Mouse (Mus musculus): ENCODE measurements around the gene Macrod1. TPM values are rescaled to one million over a fixed set of nuclear protein-coding genes. Genes with fewer than 3 reads are reported as not detected.
A peak's percentile ranks its signal among the peaks of the same experiment; 100 is the strongest.

Macrod1 gene
- total RNA-seq, 2 experiments from 2014 or later = 5.5 to 6.3 TPM

DNA sequence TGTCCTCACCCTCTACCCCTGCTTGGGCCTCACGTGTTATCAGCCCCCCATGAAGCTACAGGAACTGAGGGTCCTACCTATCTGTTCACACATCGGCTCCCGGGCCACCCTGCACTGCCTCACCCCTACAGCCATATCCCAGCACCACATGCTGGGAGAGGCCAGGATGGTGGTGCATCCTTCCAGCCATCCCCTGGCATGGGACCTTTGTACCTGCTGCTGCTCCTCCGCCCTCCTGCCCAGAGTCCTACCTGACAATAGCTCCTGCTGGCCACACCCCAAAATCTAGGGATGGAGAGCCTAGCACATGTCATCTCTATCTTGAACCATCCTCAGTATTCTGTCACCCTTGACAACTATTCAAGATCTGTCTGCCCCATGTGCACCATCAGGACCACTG lies 132.4 kb downstream of the Macrod1 start:
- DNase-seq = no peak
- intact Hi-C loops (cut with DNase I) = no loop called here

DNA sequence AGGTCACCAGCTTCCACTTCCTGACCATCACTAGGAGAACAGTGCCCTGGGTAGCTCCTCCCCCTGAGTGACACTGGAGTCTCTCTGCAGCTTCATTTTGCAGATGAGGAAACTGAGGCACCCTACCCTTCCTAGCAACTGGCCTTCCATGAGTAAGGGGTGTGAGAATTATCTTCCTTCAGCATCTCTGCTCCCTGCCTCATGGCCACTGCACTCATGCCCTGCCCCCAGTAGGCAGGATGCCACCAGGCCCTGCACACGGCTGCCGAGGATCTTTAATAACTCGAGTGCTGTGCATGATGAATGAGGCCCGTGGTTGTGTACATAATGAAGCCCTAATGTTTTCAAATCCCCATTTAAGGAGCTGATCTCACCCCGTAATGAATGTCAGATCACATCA lies 134.4 kb downstream of the Macrod1 start:
- no peak for DNase-seq
- intact Hi-C loops (cut with DNase I) = no loop called here

DNA sequence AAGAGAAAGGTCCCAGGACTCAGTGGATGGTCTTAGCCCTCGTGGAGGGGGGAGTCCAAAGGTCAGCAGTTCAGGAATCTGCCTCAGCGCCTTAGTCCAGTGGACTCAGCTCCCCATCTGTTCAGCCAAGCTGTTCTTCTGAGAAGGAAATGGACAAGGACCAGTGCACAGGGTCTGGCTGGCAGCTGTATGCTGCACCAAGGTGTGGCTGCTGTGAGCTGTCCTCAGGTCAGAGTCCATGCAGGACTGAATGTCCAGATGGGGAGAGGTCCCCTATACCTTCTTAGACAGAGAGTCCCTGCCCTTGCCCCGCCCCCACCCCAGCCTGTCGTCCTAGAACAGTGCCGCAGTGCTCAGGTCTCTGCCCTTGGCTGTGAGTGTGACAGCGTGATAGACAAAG lies 135.0 kb downstream of the Macrod1 start:
- DNase-seq = no peak
- intact Hi-C loops (cut with DNase I) = no loop called here

DNA sequence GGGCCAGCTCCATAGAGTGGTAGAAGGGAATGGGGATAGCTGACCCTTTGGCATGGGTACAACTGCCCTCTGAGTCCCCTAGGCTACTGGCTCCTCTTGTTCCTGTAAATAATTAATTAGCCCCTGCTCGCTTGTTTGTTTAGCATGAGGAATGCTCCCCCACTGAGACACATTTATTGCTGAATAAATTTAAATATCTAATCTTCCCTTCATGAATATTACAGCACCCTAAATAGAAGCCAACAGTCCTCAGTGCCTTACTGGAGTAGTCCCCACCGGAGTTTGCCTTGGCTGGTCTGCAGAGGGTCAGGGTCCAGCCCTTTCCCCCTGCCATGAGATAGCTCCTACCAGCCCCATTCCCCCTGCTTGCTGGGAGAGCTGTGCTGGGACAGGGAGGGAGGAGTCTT lies 136.0 kb downstream of the Macrod1 start:
- no peak for DNase-seq
- intact Hi-C loops (cut with DNase I) = no loop called here

DNA sequence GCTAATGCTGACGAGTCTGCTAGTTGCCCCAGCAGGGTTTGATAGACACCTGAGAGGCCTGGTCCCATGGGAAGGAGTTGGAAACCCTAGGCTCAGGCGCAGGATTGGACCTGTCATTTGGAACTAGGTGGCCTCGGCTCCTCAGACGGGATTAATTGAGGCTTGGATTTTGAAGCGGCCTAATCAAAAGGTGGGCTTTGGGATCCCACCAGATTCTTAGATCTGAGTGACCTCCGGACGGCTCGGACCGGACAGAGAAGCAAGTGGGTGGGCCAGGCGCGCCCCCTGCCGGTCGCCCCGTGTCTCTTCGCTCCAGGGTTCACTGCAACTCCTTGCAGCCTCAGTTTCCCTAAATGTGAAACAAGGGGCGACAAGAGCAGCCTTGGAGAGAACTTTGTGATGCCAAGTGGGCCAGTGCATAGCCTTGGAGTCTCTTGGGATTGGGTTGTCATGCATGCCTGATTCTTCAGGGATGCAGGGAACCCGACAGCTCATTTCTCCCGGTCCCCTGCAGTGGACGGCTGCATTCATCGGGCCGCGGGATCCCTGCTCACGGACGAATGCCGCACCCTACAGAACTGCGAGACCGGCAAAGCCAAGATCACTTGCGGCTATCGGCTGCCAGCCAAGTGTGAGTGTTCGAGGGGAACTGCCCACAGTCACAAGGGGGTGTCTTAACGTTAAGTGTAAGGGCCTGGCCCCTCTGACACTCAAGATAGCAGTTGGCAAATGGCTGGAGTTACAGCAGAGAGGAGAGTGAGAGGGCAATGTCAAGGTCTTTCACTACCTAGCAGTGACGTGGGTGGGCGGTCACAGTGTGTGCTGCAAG lies 139.5 kb downstream of the Macrod1 start:
- intact Hi-C loops (cut with DNase I) = loop anchor here (5.0 kb wide), 1 partner anchor 129 kb away; no protein-coding TSS in a partner anchor
- peak; percentile 77 for DNase-seq

DNA sequence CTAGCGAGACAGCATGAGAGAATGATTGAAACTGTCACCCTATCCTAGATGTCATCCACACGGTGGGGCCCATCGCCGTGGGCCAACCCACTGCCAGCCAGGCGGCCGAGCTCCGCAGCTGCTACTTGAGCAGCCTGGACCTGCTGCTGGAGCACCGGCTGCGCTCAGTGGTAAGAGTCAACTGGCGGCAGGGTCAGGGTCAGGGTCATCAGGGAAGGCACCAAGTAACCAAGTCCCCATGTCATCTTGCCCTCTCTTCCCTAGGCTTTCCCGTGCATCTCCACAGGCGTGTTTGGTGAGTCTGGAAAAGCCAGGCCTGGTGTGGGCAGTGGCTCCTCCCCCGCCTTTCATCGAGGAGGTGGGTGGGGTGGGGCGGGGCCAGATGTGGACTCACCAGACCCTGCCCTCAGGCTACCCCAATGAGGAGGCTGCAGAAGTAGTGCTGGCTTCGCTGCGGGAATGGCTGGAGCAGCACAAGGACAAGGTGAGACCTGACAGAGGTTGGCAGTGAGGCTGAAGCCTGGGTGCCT lies 140.2 kb downstream of the Macrod1 start:
- DNase-seq = no peak
- intact Hi-C loops (cut with DNase I) = loop anchor here (5.0 kb wide), 1 partner anchor 130 kb away; no protein-coding TSS in a partner anchor

DNA sequence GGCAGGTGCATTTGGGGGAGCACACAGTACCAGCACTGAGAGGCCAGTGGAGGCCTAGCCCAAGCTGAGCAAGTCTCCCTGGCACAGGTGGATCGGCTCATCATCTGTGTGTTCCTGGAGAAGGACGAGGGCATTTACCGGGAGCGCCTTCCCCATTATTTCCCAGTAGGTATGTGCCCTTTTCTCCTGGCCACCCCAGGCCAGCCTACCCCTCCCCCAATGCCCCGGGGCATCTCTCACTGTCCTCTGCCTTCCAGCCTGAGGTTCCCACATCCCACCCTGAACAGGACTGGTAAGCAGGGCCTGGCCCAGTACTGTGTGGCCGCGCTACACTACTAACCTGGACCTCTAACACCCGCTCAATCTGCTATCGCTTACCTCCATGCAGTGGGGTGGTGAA lies 140.8 kb downstream of the Macrod1 start:
- intact Hi-C loops (cut with DNase I) = loop anchor here (5.0 kb wide), 1 partner anchor 130 kb away; no protein-coding TSS in a partner anchor

DNA sequence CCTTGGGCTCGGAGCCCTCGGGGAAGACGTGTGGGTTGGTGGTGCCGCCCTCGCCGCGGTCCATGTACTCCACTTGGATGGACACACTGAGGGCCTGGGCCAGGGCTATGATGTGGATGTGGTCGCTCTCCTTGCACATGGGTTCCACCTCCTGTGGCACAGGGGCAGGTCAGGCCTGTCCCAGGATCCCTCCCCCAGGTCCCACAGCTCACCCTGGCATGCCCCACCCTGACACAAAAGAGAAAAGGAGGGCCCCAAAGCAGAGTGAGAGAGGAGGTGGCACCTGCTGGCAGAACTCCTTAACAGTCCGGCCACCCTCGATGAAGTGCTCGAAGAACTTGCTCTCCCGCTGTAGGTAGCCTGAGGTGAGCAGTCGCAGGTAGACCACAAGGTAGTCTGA lies 142.5 kb downstream of the Macrod1 start:
- intact Hi-C loops (cut with DNase I) = loop anchor here (5.0 kb wide), 1 partner anchor 132 kb away; no protein-coding TSS in a partner anchor
- DNase-seq = no peak

More for the DNA sequence above, 140.8 kb downstream of the Macrod1 start:
- no peak for DNase-seq

DNA sequence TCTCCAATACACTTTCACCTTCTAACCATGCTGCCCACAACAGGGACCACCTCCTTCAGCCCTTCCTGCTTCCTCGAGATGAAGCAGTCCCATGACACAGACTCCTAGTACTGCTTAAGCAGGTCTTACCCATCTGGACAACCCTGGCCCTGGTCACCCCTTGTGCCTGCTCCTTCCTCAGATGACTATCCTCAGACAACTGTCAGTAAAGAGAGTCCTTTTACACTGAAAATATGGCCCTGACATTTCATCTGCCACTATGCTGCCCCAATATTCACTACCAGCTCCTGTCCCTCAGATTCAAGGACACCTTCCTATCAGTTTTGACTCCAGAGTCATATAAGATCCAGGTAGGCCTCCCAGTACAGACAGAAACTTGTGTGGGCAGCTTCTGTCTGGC lies 143.8 kb downstream of the Macrod1 start:
- intact Hi-C loops (cut with DNase I) = no loop called here
- DNase-seq = no peak

DNA sequence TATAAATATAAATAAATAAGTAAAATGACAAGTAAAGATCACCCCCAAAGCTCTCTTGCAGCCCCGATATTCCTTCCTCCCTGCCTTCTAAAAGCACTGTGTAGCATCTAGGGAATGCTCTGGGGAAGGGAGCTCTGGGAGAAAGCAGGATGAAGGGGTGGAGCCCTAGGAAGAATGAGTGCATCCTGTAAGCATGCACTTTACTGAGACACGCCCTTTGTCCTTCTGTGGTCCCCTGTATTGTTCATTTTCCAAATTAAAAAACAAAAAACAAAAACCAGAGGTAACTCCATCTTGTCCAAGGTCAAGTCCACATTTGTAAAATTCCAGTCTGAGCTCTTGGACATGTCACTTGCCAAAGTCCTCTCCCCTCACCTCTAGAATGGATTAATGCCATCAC lies 148.3 kb downstream of the Macrod1 start:
- no peak for DNase-seq
- intact Hi-C loops (cut with DNase I) = no loop called here

DNA sequence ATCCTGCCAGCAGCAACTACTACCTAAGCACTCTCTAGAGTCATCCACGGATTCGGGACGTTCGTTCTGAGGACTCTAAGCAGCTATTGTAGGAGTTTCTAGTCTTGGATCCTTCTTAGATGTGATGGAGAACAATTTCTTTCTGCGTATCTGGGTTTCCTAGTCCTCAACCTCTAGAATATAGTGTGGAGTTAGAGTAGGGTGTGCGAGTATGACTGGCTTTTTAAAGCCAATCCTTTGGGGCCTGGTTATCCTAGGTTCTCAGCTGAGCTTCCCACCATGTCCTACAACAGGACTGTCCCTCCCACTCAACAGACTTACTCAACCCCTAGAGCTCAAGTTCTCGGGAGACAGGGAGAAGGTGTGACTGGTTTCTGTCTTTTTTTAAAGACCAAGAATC lies 148.7 kb downstream of the Macrod1 start:
- intact Hi-C loops (cut with DNase I) = no loop called here
- DNase-seq = no peak

DNA sequence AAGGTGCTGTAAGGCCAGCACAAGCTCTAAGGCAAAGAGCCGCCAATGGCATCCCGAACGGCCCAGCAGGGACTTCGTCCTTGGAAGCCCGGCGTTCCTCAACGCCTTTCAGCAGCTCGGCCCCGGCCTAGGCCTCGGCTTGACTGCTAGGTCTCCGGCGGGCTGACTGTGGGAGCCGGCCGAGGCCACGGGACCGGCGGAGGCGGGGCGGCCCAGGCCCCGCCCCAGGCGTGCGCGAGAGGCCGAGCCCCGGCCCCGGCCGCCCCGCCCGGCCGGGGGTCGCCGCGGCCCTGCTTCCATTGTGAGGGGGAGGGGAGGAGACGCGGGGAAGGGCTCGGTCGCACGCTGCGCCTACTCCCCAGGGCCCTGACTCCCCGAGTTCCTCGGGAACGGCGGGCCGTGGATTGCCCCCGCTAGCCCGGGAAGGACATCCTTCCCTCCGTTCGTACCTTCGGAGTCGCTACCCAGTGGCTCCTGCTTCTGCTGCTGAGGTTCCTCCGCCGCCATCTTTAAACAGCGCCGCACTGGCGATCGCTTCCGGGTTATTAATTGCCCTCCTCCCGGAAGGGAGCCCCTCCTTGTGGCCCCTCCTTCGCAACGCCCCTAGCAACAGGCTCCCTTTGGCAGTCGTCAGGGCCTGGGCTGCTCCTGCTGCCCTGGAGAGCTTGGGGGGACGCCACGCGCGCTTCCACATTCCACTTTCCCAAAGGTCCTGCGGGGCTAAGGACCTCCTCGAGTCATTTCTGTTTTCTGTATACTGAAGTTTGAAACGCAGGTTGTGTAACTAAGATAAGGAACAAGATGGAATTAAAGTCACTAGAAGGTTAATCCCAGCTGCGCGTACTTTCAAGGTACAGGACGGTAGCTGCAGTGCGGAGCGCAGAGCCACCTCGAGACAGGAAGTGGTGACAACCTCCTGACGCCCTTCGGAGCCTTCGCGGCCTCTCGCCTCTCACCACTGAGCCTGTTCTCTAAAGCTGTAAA lies 149.4 kb downstream of the Macrod1 start, which contains the start of gene Otub1:
Gene Otub1, minus strand, starts transcription at position 564 of the 984 bp plus-strand sequence.
- peak; percentile 94 for DNase-seq
- intact Hi-C loops (cut with DNase I) = no loop called here

DNA sequence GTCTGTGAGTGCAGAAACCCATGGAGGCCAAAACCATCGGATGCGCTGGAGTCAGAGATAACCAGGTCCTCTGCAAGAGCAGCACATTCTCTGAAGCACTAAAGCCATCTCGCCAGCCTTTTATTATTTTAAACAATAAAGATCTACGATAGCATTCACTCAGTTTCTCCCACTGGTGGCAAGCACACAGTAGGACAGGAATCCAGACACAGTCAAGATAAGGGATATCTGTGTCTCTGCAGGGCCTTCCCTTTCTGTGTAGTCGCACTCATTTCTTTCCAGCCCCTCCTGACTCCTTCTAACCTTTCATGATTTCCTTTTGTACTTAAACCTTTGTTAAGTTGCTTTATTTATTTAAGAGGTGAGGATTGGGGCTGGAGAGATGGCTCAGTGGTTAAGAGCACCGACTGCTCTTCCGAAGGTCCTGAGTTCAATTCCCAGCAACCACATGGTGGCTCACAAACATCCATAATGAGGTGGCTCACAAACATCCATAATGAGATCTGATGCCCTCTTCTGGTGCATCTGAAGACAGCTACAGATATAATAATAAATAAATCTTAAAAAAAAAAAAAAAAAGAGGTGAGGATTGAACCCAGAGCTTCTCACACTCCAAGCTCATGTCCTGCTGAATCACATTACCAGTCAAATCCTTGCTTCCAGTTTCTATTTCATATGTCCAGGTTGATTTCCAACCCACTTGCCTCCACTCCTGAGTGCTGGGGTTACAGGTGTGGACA lies 153.5 kb downstream of the Macrod1 start:
- intact Hi-C loops (cut with DNase I) = no loop called here
- DNase-seq = no peak

DNA sequence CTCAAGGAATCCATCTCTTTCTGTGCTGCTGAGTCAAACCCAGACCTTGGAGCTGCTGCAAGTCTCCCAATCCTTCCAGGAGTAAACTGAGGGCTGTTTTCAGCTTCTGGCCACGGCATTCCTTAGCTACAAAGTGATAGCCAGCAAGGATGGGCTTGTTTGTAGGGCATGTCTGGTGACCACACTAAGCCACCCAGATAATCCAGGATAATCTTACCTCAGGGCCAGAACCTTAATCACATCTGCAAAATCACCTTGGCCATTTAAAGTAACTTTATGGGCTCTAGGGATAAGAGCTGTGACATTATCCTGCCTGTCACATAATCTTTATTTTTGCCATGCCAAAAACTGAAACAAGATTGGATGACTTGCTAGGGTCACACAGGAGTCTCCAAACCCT lies 155.6 kb downstream of the Macrod1 start:
- no peak for DNase-seq
- intact Hi-C loops (cut with DNase I) = no loop called here

DNA sequence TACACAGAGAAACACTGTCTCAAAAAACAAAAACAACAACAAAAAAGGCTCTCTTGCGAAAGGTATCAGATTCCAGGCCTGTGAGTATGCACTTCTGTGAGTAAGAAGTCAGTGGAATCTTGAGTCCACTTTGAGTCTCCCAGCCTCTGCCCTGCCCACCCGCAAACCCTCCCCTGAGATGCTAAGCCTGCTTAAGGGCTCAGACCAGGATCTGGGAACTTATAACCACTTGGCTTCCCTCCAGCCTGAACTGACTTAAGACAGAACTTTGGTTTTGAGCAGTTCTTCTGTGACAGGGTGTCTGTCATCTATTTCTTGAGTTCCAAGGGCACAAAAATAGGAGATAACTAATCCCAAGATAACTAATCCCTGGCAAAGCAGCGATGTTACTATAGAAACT lies 156.4 kb downstream of the Macrod1 start:
- no peak for DNase-seq
- intact Hi-C loops (cut with DNase I) = no loop called here

DNA sequence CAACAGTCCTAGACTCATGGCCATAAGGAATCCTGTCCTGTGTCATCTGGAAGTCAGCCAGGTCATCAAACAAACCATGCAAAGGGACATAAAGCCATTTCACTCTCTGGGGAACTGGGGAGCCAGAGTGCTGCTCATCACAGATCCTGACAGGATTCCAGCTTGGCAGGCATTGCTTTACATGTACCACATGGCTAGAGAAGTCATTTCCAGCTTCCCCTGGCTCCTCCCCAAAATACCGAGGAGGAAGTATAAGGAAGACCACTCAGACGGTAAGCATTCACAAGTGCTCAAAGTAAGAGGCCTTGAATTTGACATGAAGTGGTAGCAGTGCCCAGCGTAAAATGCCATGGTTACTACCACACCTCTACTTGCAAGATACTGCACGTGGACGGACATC lies 157.9 kb downstream of the Macrod1 start:
- intact Hi-C loops (cut with DNase I) = no loop called here
- peak; percentile 52 for DNase-seq

DNA sequence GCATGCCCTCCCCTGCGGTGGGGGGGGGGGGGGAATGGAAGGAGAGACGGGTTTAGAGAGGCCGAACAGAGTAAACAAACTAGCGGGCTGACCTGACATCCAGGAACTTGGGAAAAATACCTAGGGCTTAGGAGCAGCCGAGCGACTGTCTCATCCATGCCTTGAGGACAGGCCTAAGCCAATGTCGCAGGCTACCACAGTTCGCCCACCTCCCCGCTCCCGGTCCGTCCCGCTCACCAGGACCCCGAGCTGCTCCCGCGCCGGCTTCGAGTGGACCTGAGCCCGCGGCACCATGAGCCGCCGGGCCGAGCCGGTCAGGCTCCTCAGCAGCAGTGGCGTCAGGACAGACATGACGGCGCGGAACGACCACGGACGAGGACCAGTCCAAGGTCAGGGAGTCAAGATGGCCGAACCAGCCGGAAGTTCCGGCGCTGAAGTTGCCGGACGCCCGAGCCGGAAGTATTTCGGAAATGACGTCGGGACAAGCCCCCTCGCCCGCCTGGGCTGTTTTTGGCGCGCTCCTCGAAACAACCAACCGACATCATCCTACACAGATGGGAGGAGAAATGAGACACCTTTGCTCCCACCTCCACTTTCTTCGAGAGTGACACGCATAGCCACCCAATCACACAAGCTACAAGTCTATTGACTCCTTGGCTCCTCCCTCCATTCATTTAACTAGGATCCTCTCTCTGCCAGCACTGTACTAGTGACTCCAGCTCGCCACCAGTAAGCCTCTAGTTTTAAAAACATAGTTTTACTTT lies 160.7 kb downstream of the Macrod1 start, which contains the start of gene Cox8a:
Gene Cox8a, minus strand, starts transcription at position 455 of the 764 bp plus-strand sequence.
- intact Hi-C loops (cut with DNase I) = no loop called here
- peak; percentile 97 for DNase-seq

DNA sequence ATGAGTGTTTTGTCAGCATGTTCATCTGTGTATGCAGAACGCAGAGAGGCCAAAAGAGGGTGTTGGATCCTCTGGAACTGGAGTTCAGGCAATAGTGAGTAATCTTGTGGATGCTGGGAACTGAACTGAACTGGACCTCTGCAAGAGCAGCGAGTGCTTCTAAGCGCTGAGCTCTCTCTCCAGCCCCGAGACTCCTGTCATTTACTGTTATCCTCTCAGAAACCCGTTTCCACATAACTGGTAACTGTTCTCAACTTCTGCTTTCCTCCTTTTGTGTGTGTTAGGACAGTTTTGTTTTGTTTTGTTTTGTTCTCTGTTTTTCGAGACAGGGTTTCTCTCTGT lies 161.3 kb downstream of the Macrod1 start:
- intact Hi-C loops (cut with DNase I) = no loop called here
- DNase-seq = no peak

DNA sequence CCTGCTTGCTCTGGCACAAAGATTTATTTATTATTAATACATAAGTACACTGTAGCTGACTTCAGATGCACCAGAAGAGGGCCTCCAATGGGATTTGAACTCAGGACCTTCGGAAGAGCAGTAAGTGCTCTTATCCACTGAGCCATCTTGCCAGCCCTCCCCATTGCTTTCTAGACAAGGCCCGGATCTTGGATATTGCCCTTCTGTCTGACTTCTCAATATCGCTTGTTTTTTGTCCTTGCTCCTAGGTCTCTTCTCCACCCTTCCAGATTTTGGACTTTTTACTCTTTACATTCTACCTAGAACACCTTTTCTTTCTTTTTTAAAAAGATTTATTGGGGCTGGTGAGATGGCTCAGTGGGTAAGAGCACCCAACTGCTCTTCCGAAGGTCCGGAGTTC lies 162.1 kb downstream of the Macrod1 start:
- intact Hi-C loops (cut with DNase I) = no loop called here

DNA sequence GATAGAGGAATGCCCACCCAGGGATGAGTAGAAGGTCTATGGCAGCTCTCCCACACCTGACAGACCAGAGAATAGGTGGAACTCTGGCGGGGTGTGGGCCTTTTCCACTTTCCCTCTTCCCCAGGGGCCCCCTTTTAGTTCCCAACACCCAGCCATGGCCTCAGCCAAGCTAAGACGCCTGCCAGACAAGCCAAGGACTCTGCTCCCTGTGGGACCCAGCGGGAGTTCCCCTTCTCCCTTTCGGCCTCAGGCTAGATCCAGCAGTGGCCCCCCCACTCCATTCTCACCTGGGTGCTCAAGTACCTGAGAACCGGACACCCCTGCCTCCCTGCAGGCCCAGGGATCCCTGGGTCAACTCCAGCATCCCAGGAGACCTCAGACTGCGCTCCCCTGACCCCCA lies 165.6 kb downstream of the Macrod1 start:
- intact Hi-C loops (cut with DNase I) = no loop called here
- DNase-seq = no peak

More for the DNA sequence above, 162.1 kb downstream of the Macrod1 start:
- DNase-seq = no peak

Measured in left cerebral cortex, postnatal 4 days (tissue).